Mouse (Mus musculus): Measurements from ENCODE around the gene Retreg3. TPM values are rescaled to one million over a fixed set of nuclear protein-coding genes. Genes with fewer than 3 reads are reported as not detected.
A peak's percentile ranks its signal among the peaks of the same experiment; 100 is the strongest.
"Not testable (repeated sequence)": the region's sequence is repeated elsewhere in the genome, so short reads cannot be mapped to it uniquely, and the experiment has no call there.

Gene Retreg3
- total RNA-seq, 2 experiments from 2014 or later = 51.5 to 58.8 TPM

DNA sequence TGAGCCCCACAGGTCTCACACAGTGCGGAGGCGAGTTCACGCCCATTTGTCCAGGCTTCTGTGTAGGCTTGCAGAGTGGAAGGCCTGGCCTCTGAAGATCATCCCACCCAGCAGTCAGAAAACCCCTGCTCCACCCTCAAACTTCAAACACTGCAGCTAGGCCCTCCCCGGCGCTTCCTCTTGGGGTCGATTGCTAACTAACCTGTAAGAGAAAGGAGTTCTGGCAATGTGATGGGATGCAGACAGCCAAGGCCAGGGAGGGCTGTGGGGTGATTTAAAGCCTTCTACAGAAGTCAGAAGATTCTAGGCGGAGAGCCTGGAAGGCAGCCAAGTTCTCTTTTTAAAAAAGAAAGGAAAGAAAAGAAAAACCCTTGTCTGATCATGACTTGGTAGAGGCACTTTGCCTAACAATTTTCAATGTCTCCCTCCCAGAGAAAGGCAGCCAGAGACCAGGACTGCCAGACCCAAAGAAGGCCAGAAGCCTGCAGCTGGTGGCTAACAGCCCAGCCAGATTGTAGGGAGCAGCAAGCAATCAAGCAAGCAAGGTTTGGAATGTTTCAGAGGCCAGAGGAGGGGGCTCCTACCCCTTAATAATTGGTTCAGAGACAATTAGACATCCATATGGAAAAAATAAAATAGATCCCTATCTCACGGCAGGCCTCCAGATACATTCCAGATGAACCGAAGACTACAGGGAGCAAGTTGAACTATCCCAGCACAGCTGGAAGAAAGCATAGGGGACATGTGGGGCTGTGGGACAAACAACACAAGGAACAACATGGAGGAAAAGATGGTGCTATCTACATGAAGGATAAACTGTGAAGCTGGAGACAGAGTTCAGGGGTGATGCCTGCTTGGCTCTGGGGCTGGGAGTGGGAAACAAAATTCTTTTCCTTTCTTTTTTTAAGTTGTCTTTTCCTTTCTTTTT is 29.7 kb upstream of the Retreg3 start:
- DNase-seq (ENCODE audit: low spot score in 2 of 2) = no peak

- DNase-seq (ENCODE audit: low spot score in 2 of 2) = no peak
Observed at GRCm38 (mm10) chr11:101148751-101149150, 29.1 kb upstream of the Retreg3 start.

GRCm38 (mm10) chr11:101146377-101146776 is 26.7 kb upstream of the Retreg3 start:
- no peak for DNase-seq (ENCODE audit: low spot score in 2 of 2)

DNA sequence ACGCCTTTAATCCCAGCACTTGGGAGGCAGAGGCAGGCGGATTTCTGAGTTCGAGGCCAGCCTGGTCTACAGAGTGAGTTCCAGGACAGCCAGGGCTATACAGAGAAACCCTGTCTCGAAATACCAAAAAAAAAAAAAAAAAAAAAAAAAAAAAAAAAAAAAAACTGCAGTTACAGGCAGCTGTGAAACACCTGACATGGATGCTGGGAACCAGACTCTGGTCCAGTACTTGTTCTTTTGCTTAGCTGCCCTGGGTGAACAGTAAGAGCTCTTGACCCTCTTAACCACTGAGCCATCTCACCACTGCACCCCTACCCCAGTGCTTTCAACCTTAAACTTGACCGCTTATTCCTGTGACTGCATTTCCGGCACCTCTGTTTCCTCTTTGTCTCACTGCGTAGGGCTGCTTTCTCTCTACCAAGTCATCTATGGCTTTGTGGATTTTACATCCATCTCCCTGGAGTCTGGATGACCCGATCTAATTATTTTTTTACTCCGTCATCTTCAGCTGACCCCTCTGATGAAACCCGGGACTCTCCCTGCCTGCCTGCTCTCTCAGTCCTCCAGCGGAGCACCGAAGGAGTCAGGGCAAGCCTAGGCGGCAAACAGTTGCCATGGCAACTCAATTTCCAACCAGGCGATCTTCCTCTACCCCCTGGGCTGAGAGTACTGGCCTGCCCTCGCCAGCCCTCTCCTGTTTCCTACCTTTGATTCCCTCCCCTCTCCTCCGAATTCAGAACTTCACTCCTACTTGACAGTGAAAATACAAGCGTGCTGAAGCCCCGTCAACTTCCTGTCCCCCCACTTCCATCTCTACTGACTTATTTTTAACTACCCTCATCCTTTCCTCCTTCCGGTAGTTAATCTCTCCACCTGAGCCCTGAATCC is 23.9 kb upstream of the Retreg3 start:
- DNase-seq (ENCODE audit: low spot score in 2 of 2) = peak in 1 of 2 experiments; percentile 36

- DNase-seq (ENCODE audit: low spot score in 2 of 2) = no peak
Observed at GRCm38 (mm10) chr11:101142215-101142967, 22.7 kb upstream of the Retreg3 start.

DNA sequence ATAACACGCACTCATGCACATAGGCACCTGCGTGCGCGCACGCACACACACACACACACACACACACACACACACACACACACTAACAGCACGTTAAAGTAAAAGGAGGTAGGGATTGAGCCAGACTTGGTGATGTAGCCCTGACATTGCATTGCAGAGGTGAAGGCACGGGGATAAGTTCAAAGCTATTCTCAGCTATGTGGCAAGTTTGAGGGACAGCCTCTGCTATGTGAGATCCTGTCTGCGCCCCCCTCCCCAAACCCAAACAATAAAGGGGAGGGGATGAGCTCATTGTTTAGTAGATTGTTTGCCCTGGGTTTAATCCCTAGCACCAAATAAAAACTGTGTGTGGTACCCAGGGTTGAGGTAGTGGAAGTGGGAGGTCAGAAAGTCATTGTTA is 21.4 kb upstream of the Retreg3 start:
- DNase-seq (ENCODE audit: low spot score in 2 of 2) = no peak

DNA sequence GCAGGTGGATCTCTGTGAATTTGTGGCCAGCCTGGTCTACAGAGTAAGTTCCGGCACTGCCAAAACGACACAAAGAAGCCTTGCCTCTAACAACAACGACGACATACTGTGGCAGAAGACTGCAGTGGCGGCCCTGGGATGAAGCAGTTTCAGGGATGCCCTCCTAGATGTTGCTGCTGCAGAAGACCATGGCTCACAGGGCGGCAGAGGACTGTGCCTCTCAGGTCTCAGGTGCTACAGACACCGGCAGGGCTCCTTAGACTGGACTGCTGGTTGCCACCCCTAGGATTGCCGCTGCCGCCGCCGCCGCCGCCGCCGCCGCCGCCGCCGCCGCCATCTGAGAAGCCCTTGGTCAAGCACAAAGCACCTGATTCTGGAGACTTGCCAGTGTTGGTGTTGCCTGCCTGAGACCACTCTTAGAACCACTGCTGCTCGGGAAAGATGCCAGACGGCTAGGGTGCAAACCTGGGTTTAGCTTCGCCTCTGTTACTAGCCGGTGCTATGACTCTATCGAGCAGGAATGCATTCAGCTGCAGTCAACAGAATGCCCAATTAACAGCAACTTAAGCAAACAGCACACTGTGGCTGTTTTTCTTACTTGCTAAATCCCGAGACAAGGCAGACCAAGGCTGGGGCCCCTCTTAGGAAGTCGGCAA is 20.6 kb upstream of the Retreg3 start:
- peak in 1 of 2 experiments; percentile 29 for DNase-seq (ENCODE audit: low spot score in 2 of 2)

GRCm38 (mm10) chr11:101138536-101139181 is 19.0 kb upstream of the Retreg3 start:
- peak in 1 of 2 experiments; percentile 19 for DNase-seq (ENCODE audit: low spot score in 2 of 2)

DNA sequence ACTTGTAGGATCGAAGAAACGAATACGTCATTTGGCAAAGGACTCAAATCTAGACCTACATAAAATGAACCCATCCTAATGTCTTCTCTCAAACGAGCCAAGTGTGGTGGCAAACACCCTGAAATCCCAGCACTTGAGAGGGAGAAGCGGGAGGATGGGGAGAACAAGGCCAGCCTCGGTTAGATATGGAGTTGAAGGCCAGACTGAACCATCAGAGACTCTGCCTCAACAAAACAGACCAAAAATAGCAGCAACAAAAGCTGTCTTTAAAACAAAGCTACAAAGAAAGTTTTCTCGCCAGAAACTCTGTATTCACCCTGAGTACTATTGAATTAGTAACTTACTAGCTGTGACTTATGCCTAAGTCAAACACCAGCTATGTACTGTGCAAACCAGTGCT is 17.3 kb upstream of the Retreg3 start:
- no peak for DNase-seq (ENCODE audit: low spot score in 2 of 2)

DNA sequence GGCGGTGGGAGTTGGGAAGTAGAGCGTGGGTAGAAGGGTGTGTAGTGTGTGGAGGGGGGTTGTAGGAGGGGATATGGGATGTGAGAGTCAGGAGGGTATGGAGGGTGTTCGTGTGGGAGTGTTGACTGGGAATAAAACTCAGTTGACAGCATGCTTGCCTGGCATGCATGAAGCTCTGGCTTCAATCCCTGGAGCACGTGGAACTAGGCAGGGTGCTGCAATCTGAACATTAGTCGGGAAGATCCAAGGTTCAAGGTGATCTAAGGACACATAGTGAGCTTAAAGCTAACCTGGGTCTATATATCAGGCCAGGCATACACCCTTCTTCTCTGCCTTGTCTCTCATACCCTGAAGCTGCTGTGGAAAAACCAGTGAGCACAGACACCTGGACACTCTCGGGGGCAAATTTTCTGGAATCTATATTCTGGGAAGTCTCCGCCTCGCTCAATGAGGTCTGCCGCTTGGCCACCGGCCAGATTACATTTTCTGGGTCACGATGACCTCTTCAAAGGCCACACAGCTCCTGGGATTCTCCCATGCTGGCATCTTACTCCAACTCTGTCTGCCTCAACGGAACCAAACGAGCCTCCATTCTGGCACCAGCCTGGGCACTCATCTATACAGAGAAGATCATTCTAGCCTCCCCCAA is 14.6 kb upstream of the Retreg3 start:
- peak; percentile 31 to 32 for DNase-seq (ENCODE audit: low spot score in 2 of 2)

DNA sequence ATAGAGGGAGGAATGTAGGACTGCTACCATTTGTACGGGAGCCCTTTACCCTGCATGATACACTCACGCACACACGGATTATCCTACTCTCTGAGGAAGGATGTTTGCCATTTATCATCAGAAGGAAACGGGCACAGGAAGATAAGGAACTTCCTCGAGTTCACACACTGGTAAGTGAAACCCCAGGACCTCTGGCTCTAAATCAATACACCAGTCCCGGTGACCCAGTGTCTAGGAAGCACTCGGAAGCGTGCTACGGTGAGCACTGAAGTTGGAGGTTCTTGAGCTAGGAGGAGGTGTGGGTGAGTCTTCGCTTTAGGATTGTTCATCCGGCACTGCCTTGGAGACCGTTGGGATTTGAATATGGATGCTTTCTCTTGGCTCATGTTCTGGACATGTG is 13.3 kb upstream of the Retreg3 start:
- no peak for DNase-seq (ENCODE audit: low spot score in 2 of 2)

DNA sequence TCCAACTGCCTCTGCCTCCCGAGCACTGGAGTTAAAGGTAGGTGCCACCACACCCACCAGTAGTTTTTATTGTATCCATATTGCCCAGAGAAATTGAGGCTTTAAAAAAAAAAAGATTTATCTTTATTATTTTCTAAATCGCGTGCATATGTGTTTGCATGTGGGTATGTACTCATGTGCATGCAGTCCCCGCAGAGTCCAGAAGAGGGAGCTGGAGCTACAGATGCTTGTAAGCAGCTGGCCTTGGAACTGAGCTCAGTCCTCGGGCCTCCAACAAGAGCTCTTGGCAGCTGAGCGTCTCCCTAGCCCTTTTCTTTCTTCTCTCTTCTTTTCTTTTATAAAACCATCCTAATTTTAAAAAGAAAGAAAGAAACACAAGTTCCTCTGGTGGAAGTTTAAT is 12.0 kb upstream of the Retreg3 start:
- peak; percentile 41 to 44 for DNase-seq (ENCODE audit: low spot score in 2 of 2)

- no peak for DNase-seq (ENCODE audit: low spot score in 2 of 2)
Observed at GRCm38 (mm10) chr11:101131187-101131586, 11.5 kb upstream of the Retreg3 start.

GRCm38 (mm10) chr11:101130056-101130756 is 10.5 kb upstream of the Retreg3 start:
- no peak for DNase-seq (ENCODE audit: low spot score in 2 of 2)

- DNase-seq (ENCODE audit: low spot score in 2 of 2) = no peak
Observed at GRCm38 (mm10) chr11:101128996-101129577, 9.4 kb upstream of the Retreg3 start.

DNA sequence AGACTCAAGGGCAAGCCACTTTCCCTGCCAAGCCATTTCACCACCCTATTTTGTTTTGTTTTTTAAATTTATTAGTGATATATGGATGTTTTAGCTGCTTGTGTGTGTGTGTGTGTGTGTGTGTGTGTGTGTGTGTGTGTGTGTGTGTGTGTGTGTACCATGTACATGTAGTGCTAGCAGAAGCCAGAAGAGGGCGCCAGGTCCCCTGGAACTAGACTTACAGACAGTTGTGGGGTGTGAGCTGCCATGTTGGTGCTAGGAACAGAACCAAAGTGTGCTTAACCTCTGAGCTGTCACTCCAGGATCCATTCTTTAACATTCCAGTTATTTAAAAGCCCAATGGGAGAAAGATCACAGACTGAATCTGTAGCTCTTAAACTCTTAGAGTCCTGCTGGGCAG is 7.4 kb upstream of the Retreg3 start:
- DNase-seq (ENCODE audit: low spot score in 2 of 2) = peak; percentile 17 to 30

GRCm38 (mm10) chr11:101125008-101125407 is 5.3 kb upstream of the Retreg3 start:
- not testable (repeated sequence) for DNase-seq (ENCODE audit: low spot score in 2 of 2)

DNA sequence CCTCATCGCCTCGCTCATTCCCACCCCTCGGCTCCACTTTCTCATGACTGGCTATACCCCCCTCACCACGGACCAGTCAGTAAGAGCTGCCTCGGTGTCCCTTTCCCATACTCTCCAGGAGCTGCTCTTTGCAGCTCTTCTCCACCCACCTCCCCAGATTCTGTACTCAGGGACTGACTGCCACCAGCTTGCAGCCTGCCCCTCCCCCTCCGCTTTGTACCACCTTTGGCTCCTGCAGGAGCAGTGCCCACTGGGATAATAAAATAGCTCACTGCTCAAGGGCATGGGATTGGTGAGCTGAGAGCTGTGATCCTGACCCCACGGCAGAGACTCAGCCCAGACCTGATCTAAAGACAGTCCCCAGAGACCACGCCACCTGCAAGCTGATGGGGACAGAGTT is 4.8 kb upstream of the Retreg3 start:
- DNase-seq (ENCODE audit: low spot score in 2 of 2) = not testable (repeated sequence)

Measured in layer of hippocampus, postnatal 10 days (tissue).